Mouse (Mus musculus) midbrain, embryonic 15.5 days (tissue): ENCODE data around the gene Ankrd13b. TPM values are rescaled to one million over a fixed set of nuclear protein-coding genes. Genes with fewer than 3 reads are reported as not detected.
A peak's percentile ranks its signal among the peaks of the same experiment; 100 is the strongest.

Experiments
- ATAC-seq: fragments of 200-750 bp; cut with Nextera tagmentation; replicated peaks from 2 replicates; pipeline ENCODE4 v1.8.0; 2017; ENCODE audit warnings: moderate TSS enrichment
- H3K27ac ChIP-seq: fragments of 300-500 bp; sonication (generic); 2 replicates; pipeline ENCODE4 v1.5.1; 2015; ENCODE audit warnings: mild to moderate bottlenecking, inconsistent platforms
- H3K27me3 ChIP-seq: fragments of 300-500 bp; sonication (generic); replicated peaks from 2 replicates; pipeline ENCODE4 v1.6.1; 2015; ENCODE audit warnings: inconsistent platforms
- H3K36me3 ChIP-seq: fragments of 300-500 bp; sonication (generic); replicated peaks from 2 replicates; pipeline ENCODE4 v1.6.1; 2015; ENCODE audit warnings: inconsistent platforms
- H3K4me1 ChIP-seq: fragments of 300-500 bp; sonication (generic); 2 replicates; pipeline ENCODE4 v1.6.1; 2015; ENCODE audit warnings: inconsistent platforms
- H3K4me2 ChIP-seq: fragments of 300-500 bp; sonication (generic); 2 replicates; pipeline ENCODE4 v1.6.1; 2015; ENCODE audit warnings: inconsistent platforms, mild to moderate bottlenecking, moderate library complexity
- H3K4me3 ChIP-seq: fragments of 300-500 bp; sonication (generic); 2 replicates; pipeline ENCODE4 v1.5.1; 2015; ENCODE audit warnings: mild to moderate bottlenecking, inconsistent platforms
- H3K9ac ChIP-seq: fragments of 300-500 bp; sonication (generic); 2 replicates; pipeline ENCODE4 v1.6.1; 2015; ENCODE audit warnings: mild to moderate bottlenecking, inconsistent platforms
- H3K9me3 ChIP-seq: fragments of 300-500 bp; sonication (generic); 2 replicates; pipeline ENCODE4 v1.6.1; 2016; ENCODE audit warnings: inconsistent platforms
- WGBS: fragments of 180-500 bp; shearing (Covaris S2); methylation state at CpG from one replicate; pipeline ENCODE4 v1.1.7; 2015; ENCODE audit warnings: mixed read lengths; 5-methylcytosine and 5-hydroxymethylcytosine counted together
- polyA plus RNA-seq: library from polyadenylated mRNA; unstranded; fragments of >200 nt; fragmentation: Nextera tagmentation; extraction: Ambion mirVana; gene quantifications from 2 replicates; pipeline ENCODE4 v1.2.1, GENCODE M21; 2015

Ankrd13b gene
- polyA plus RNA-seq, 1 experiment from 2014 or later = 46.2 TPM

- ATAC-seq = no peak
These were observed 25.7 kb downstream of the Ankrd13b start for GRCm38 (mm10) chr11:77463786-77464185.

GRCm38 (mm10) chr11:77463101-77463445 is 26.4 kb downstream of the Ankrd13b start:
- peak overlapping the region; percentile 98 for H3K4me2 ChIP-seq
- no peak for ATAC-seq
- peak overlapping the region; percentile 53; the same call in 1 of the 2 replicates for H3K4me3 ChIP-seq
- H3K27ac ChIP-seq = no peak overlapping the region
- WGBS = 42% methylated on average over 8 of the region's 8 CpGs
- peaks cover 17% of the 10 kb centered on the region for H3K4me1 ChIP-seq
- peaks cover 51% of the 10 kb centered on the region for H3K27me3 ChIP-seq
- no peak overlapping the region for H3K9ac ChIP-seq
- H3K9me3 ChIP-seq = no peaks in the 10 kb centered on the region
- no peaks in the 10 kb centered on the region for H3K36me3 ChIP-seq

More at GRCm38 (mm10) chr11:77463786-77464185, 25.7 kb downstream of the Ankrd13b start:
- Histone ChIP-seq H3K27me3 (peaks cover 51% of the 10 kb centered on the region), H3K9me3 (no peaks in the 10 kb centered on the region), H3K36me3 (no peaks in the 10 kb centered on the region), H3K4me1 (peaks cover 17% of the 10 kb centered on the region), H3K9ac (no peak overlapping the region), H3K4me3 (no peak overlapping the region), H3K27ac (no peak overlapping the region), H3K4me2 (no peak overlapping the region)
- 73% methylated on average over 10 of the region's 10 CpGs for WGBS

DNA sequence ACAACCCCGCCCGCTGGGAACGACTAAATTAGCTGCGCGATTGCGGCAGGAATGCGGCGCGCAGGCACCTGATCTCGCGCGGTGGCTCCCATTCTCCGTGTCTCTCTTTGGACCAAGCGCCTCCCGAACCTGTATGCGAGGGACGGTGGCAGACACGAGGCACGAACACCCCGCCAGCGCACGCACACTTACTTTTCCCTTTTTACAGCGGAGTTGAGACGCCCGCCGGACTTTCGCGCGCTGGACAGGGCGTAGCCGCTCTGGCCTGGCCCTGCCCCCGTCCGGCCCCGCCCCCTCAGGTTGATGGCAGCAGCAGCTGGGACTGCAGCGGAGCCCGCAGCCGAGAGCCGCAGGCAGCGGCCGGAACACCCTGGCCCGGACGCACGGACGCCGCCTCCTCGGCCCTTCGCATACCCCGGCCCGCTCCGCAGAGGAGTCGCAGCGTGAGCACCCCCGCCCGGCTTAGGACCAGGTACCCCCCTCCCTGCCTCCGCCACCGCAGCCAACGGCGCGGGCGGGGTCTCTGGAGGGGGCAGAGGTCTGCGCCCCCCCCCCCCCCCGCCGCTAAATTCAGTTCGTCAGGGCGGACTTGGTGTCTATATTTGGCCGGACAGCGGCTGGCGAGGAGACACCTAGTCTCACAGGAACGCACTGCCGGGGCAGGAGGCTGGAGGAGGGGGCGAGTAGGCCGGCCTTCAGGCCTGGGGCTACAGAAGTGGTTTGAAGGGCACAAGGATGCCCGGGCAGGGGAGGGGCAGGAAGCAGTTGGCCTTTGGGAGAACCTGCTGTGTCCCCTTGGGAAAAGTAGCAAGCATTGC is 27.0 kb downstream of the Ankrd13b start, which contains the start of gene Coro6:
Gene Coro6 (plus strand): TSS at position 129 of the 818 bp plus-strand sequence.
- Histone ChIP-seq H3K4me3 (peak within 1 kb of the TSS; percentile 53), H3K4me2 (peak within 1 kb of the TSS; percentile 98), H3K9me3 (no peaks in the 10 kb centered on the region), H3K36me3 (no peaks in the 10 kb centered on the region), H3K27ac (no peak within 1 kb of the TSS), H3K9ac (peak within 1 kb of the TSS; percentile 54), H3K27me3 (peaks cover 46% of the 10 kb centered on the region), H3K4me1 (peaks cover 14% of the 10 kb centered on the region)
- under 1% methylated on average over 71 of the region's 73 CpGs for WGBS
- ATAC-seq = peak; percentile 74

GRCm38 (mm10) chr11:77461856-77462255 is 27.6 kb downstream of the Ankrd13b start:
- Histone ChIP-seq H3K4me3 (peak overlapping the region; percentile 53), H3K9me3 (no peaks in the 10 kb centered on the region), H3K27me3 (peaks cover 39% of the 10 kb centered on the region), H3K36me3 (no peaks in the 10 kb centered on the region), H3K4me2 (peak overlapping the region; percentile 98), H3K27ac (no peak overlapping the region), H3K4me1 (peaks cover 14% of the 10 kb centered on the region), H3K9ac (peak overlapping the region; percentile 54)
- ATAC-seq = 0 out of 2 replicates have a peak, but pooled peaks have one; percentile 3
- WGBS = 7% methylated on average over 6 of the region's 6 CpGs

DNA sequence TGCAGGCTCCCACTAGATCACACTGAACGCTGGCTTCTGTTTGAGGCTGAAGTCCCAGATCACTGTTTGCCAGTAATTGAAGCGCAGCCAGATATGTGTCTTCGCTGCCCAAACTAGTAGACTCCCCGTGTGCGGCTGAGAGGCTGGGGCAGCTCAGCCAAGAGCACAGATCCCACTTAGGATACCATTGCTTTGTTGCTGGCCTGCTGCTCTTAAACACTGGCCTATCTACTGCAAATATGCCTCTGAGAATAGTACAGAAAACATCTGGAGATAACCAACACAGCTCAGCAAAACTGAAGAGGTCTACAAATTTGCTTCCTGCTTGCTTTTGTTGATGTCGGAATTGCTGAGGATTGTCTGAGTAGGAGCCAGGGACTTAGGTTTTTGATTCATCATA is 32.6 kb downstream of the Ankrd13b start:
- H3K9ac ChIP-seq = no peak overlapping the region
- H3K27ac ChIP-seq = no peak overlapping the region
- no peak for ATAC-seq
- no peak overlapping the region for H3K4me3 ChIP-seq
- no peak overlapping the region for H3K4me2 ChIP-seq
- H3K4me1 ChIP-seq = peaks cover 1% of the 10 kb centered on the region
- H3K27me3 ChIP-seq = peaks cover 7% of the 10 kb centered on the region; the same call in 1 of the 2 replicates
- H3K36me3 ChIP-seq = peaks cover 6% of the 10 kb centered on the region; the same call in 1 of the 2 replicates
- no peaks in the 10 kb centered on the region for H3K9me3 ChIP-seq
- 82% methylated on average over 6 of the region's 6 CpGs for WGBS

DNA sequence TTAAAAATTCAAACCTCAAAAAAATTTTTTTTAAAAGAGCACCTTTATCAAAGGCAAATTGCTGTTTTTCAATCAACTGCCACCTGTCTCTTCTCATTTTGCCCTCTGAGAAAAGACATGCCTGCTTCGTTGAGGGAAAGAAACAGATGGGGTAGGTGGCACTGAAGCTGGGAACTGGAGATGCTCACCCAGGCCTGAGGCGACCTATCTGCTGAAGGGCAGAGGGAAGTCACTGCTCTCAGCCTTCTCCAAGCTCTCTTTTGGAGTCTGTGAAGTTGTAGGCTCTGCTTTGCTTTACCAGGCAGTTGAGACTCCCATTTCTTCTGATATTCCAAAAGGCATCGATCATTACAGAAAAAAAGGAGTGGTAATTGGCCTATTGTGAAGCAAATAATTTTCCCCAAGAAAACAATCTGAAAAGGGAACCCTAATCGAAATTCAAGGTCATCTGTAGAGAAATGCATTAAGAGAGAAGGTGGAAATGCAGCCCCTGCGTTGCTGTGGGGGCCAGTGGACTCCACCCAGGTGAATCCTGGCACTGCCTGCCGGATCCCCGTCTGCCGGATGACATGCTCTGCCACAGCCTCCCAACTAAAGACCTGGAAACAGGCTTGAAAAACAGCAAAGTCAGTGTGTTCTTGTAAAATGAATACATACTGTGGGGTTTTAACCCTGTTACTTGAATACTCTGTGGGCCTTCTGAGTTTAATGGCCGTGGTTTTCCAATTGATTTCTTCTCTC is 33.5 kb downstream of the Ankrd13b start:
- WGBS = 86% methylated on average over 9 of the region's 9 CpGs
- Histone ChIP-seq H3K9me3 (no peaks in the 10 kb centered on the region), H3K27ac (no peak overlapping the region), H3K4me2 (no peak overlapping the region), H3K4me1 (no peaks in the 10 kb centered on the region), H3K27me3 (peaks cover 2% of the 10 kb centered on the region; the same call in 1 of the 2 replicates), H3K4me3 (no peak overlapping the region), H3K36me3 (peaks cover 6% of the 10 kb centered on the region; the same call in 1 of the 2 replicates), H3K9ac (no peak overlapping the region)
- no peak for ATAC-seq

DNA sequence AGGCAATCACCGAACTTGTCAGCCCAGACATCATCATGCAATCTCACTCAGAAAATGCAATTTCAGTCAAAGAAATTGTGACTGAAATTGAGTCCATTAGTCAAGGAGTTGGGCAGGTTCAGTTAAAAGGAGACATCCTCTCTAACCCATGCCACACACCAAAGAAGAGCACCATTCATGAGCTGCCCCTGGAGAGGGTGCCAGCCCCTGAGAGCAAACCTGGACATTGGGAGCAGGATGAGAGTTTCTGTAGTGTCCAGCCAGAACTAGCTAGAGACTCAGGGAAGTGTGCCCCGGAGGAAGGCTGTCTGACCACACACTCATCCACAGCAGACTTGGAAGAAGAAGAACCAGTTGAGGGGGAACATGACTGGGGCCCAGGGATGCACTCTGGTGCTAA is 36.1 kb downstream of the Ankrd13b start:
- Histone ChIP-seq H3K4me2 (no peak overlapping the region), H3K9me3 (no peaks in the 10 kb centered on the region), H3K27ac (no peak overlapping the region), H3K9ac (no peak overlapping the region), H3K4me1 (no peaks in the 10 kb centered on the region), H3K36me3 (peaks cover 6% of the 10 kb centered on the region; the same call in 1 of the 2 replicates), H3K27me3 (no peaks in the 10 kb centered on the region), H3K4me3 (no peak overlapping the region)
- ATAC-seq = no peak
- WGBS = 89% methylated on average over 2 of the region's 2 CpGs

GRCm38 (mm10) chr11:77451670-77452069 is 37.8 kb downstream of the Ankrd13b start:
- Histone ChIP-seq H3K9me3 (no peaks in the 10 kb centered on the region), H3K4me1 (no peaks in the 10 kb centered on the region), H3K4me2 (no peak overlapping the region), H3K27me3 (no peaks in the 10 kb centered on the region), H3K27ac (no peak overlapping the region), H3K9ac (no peak overlapping the region), H3K4me3 (no peak overlapping the region), H3K36me3 (peaks cover 6% of the 10 kb centered on the region; the same call in 1 of the 2 replicates)
- WGBS = 98% methylated on average over 2 of the region's 2 CpGs
- no peak for ATAC-seq

DNA sequence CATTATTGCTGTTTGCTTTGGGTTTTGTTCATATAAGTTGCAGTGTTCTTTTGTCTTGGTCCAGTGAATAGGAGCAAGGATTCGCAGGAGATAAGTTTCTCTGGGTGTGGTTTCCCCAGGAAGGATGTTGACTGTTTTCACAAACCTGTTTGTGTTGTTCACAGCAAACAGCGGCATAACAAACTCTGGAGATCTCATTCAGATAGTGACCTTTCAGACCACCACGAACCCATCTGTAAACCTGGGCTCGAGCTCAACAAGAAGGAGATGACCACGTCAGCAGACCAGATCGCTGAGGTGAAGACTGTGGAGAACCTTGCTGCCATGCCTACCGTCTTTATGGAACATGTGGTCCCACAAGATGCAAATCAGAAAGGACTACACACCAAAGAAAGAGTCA is 40.3 kb downstream of the Ankrd13b start:
- no peak for ATAC-seq
- Histone ChIP-seq H3K9me3 (no peaks in the 10 kb centered on the region), H3K4me1 (no peaks in the 10 kb centered on the region), H3K27ac (no peak overlapping the region), H3K36me3 (peaks cover under 1% of the 10 kb centered on the region; the same call in 1 of the 2 replicates), H3K4me2 (no peak overlapping the region), H3K9ac (no peak overlapping the region), H3K27me3 (no peaks in the 10 kb centered on the region), H3K4me3 (no peak overlapping the region)
- 97% methylated on average over 7 of the region's 7 CpGs for whole genome bisulfite sequencing

DNA sequence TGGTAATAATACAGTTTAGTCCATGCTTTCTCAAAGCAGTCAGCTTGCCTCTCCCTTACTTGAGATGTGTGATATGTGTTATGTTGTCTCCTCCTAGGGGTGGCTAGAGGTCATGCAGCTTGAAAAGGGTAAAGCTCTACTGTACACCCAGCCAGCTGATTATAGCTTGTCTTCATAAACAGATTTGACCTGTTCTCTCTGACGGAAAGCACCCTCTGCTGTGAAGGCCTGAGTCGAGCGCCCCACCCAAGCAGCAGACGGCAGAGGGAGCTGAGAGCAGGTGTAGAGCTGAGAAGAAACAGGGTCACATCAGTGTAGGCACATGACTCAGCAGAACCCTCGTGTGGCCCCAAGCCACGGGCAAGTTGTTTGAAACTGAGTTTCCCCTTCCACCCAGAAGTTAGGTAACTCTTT is 42.8 kb downstream of the Ankrd13b start:
- no peaks in the 10 kb centered on the region for H3K9me3 ChIP-seq
- peaks cover 11% of the 10 kb centered on the region; the same call in 1 of the 2 replicates for H3K36me3 ChIP-seq
- no peaks in the 10 kb centered on the region for H3K4me1 ChIP-seq
- ATAC-seq = no peak
- no peaks in the 10 kb centered on the region for H3K27me3 ChIP-seq
- WGBS = 70% methylated on average over 6 of the region's 6 CpGs
- H3K4me3 ChIP-seq = no peak overlapping the region
- H3K4me2 ChIP-seq = no peak overlapping the region
- no peak overlapping the region for H3K27ac ChIP-seq
- no peak overlapping the region for H3K9ac ChIP-seq

- Histone ChIP-seq H3K4me2 (no peak overlapping the region), H3K4me1 (no peaks in the 10 kb centered on the region), H3K27me3 (no peaks in the 10 kb centered on the region), H3K36me3 (peaks cover 11% of the 10 kb centered on the region; the same call in 1 of the 2 replicates), H3K27ac (no peak overlapping the region), H3K9ac (no peak overlapping the region), H3K4me3 (no peak overlapping the region), H3K9me3 (no peaks in the 10 kb centered on the region)
- no peak for ATAC-seq
- 80% methylated on average over 2 of the region's 2 CpGs for WGBS
These were observed 44.5 kb downstream of the Ankrd13b start for GRCm38 (mm10) chr11:77444939-77445338.
